Mouse (Mus musculus): ENCODE measurements around the gene Pagr1b. TPM values are rescaled to one million over a fixed set of nuclear protein-coding genes. Genes with fewer than 3 reads are reported as not detected.

The Pagr1b gene
- 1.4 and 1.5 TPM in 2 replicates for polyA plus RNA-seq (2012; rRNA removed)

DNA sequence TGATC, at the start of gene Pagr1b:
Gene Pagr1b, minus strand, starts transcription at position 4 of the 5 bp plus-strand sequence.

GRCm38 (mm10) chr7:127041851-127042672, 25.8 kb upstream of the Pagr1b start, which contains the start of gene Kif22:
Kif22 (minus strand) TSS chr7:127042471.

DNA sequence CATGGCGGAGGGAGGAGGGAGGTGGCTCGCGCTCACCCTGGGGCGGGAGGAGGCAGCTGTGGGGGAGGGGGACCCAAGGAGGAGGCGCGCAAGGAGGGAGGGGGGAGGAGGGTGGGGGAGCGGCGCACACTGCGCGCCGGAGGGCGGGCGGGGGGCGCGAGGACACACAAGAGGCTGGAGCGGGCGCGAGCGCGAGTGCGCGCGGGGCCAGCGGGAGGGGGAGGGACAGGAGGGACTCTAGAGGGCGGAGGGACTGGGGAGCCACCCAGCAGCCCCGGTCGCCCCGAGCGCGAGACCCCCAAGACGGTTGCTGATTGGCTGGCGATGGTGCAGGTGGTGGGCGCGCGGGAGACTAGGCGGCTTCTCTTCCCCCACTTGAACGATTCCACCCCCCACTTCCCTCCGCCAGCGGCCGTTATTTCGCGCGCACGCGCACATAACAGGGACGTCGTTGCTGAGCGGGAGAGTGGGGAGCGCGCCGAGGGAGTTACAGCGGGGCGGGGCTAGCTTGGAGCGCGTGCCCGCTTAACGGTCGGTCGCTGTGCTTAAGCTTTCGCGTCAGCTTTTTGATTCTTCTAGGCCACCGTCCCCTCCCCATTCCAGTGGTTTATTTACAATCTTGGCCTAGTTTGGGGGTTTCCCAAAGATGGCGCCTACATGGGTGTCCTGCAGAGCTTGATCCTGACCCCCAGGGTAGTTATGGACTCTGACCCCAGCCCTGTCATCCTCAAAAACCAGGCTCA, 10.9 kb upstream of the Pagr1b start, which contains the start of gene Maz:
Gene Maz, minus strand, starts transcription at position 54 of the 743 bp plus-strand sequence.

GRCm38 (mm10) chr7:127020901-127021562, 4.7 kb upstream of the Pagr1b start, which contains the start of the genes Gm42742 and Prrt2:
Gm42742 (minus strand) TSS chr7:127021097.
Prrt2 (minus strand) TSS chr7:127021211.

GRCm38 (mm10) chr7:127016971-127017949, 976 bp upstream of the Pagr1b start, which contains the start of gene Pagr1a:
Pagr1a (minus strand) TSS chr7:127017352.

GRCm38 (mm10) chr7:127014320-127014719, 2.0 kb downstream of the Pagr1b start, which contains the start of gene Mvp:
Mvp (minus strand) TSS chr7:127014621.

DNA sequence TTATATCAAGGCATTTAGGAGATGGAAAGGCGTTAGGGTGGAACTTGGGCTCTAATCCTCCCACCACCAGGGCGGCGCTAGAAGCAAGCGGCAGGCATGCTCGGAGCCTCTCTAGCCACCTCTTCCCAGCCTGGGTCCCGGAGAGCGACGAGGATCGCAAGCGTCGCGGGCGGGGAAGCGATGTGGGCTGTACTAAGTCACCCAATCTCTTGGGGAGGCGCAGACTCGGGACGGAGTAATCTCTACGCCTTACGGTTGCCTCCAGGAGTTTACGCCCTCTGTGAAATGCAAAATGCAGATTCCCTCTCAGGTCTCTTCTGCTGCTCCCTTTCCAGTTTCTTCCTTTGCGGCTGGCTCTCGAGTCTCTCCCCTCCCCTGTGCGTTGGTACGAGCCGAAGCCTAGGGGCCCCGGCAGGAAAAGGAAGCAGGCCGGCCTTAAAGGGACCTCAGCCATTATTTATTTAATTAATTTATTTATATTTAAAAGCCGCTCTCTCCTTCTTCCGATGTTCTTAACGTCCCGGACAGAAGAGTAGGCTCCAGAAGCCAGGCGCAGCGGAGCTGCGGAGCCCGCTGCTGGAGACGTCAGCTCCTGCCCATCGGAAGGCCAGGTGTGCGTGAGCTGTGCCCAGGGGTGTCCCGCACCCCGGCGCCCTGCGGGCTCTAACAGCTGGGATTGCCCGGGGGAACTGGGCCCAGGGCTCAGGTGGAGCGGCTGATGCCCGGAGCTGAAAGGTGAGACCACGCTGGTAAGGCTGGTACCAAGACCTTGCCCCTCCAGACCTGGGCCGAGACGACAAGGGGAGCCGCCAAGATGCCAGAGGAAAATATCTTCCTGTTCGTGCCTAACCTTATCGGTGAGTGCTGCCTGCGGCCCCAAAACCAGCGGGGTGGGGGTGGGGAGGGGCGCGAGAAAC, 40.1 kb downstream of the Pagr1b start, which contains the start of gene Cdiptos:
Gene Cdiptos, minus strand, starts transcription at position 149 of the 917 bp plus-strand sequence.

DNA sequence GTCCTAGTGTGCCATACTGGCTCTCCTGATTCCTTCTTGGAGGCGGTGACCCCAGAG, 40.6 kb downstream of the Pagr1b start, which contains the start of gene Cdipt:
Gene Cdipt, plus strand, starts transcription at position 22 of the 57 bp plus-strand sequence.

Other genes starting within 250 kb of the Pagr1b start
- gene Ypel3, start 239.5 kb downstream of the Pagr1b start, polyA plus RNA-seq (2012; rRNA removed): 193 and 202 TPM in 2 replicates
- 1.8 and 1.9 TPM in 2 replicates for gene Tbx6, start 235.0 kb downstream of the Pagr1b start, polyA plus RNA-seq (2012; rRNA removed)
- gene Ppp4c, start 224.0 kb downstream of the Pagr1b start, polyA plus RNA-seq (2012; rRNA removed): 212 and 213 TPM in 2 replicates
- 145 and 162 TPM in 2 replicates for gene Fam57b, start 218.8 kb downstream of the Pagr1b start, polyA plus RNA-seq (2012; rRNA removed)
- not detected in 2 replicates for gene 4930451I11Rik, start 184.8 kb downstream of the Pagr1b start, polyA plus RNA-seq (2012; rRNA removed)
- gene Doc2a, start 169.1 kb downstream of the Pagr1b start, polyA plus RNA-seq (2012; rRNA removed): 9.8 and 10.8 TPM in 2 replicates
- gene Hirip3, start 154.5 kb downstream of the Pagr1b start, polyA plus RNA-seq (2012; rRNA removed): 94.8 and 104 TPM in 2 replicates
- gene Ino80e, start 154.1 kb downstream of the Pagr1b start, polyA plus RNA-seq (2012; rRNA removed): 82.6 and 86.4 TPM in 2 replicates
- gene Taok2, start 131.8 kb downstream of the Pagr1b start, polyA plus RNA-seq (2012; rRNA removed): 103 and 114 TPM in 2 replicates
- gene Tmem219, start 93.6 kb downstream of the Pagr1b start, polyA plus RNA-seq (2012; rRNA removed): 30.6 and 32.0 TPM in 2 replicates
- gene Kctd13, start 87.6 kb downstream of the Pagr1b start, polyA plus RNA-seq (2012; rRNA removed): 88.9 and 93.8 TPM in 2 replicates
- gene Asphd1, start 66.9 kb downstream of the Pagr1b start, polyA plus RNA-seq (2012; rRNA removed): 16.9 and 17.6 TPM in 2 replicates
- gene Sez6l2, start 65.9 kb downstream of the Pagr1b start, polyA plus RNA-seq (2012; rRNA removed): 72.8 and 76.2 TPM in 2 replicates
- gene Cdipt, start 40.6 kb downstream of the Pagr1b start, polyA plus RNA-seq (2012; rRNA removed): 126 and 133 TPM in 2 replicates
- 0.85 and 0.95 TPM in 2 replicates for gene Cdiptos, start 40.4 kb downstream of the Pagr1b start, polyA plus RNA-seq (2012; rRNA removed)
- 3.9 and 5.7 TPM in 2 replicates for gene Mvp, start 1.9 kb downstream of the Pagr1b start, polyA plus RNA-seq (2012; rRNA removed)
- gene Pagr1a, start 868 bp upstream of the Pagr1b start, polyA plus RNA-seq (2012; rRNA removed): 15.3 and 18.9 TPM in 2 replicates
- 111 and 124 TPM in 2 replicates for gene Gm42742, start 4.6 kb upstream of the Pagr1b start, polyA plus RNA-seq (2012; rRNA removed)
- gene Prrt2, start 4.7 kb upstream of the Pagr1b start, polyA plus RNA-seq (2012; rRNA removed): 54.6 and 70.1 TPM in 2 replicates
- 309 and 326 TPM in 2 replicates for gene Maz, start 10.6 kb upstream of the Pagr1b start, polyA plus RNA-seq (2012; rRNA removed)
- gene Kif22, start 26.0 kb upstream of the Pagr1b start, polyA plus RNA-seq (2012; rRNA removed): 42.4 and 56.6 TPM in 2 replicates
- 0.10 TPM in 1 of 2 replicates, not detected in the other for gene Zg16, start 70.8 kb upstream of the Pagr1b start, polyA plus RNA-seq (2012; rRNA removed)
- gene AI467606, start 74.9 kb upstream of the Pagr1b start, polyA plus RNA-seq (2012; rRNA removed): 2.1 TPM in 2 replicates
- gene Qprt, start 105.7 kb upstream of the Pagr1b start, polyA plus RNA-seq (2012; rRNA removed): 0.68 and 1.5 TPM in 2 replicates
- gene Spn, start 121.3 kb upstream of the Pagr1b start, polyA plus RNA-seq (2012; rRNA removed): 0.10 and 0.19 TPM in 2 replicates
- gene Cd2bp2, start 179.6 kb upstream of the Pagr1b start, polyA plus RNA-seq (2012; rRNA removed): 139 and 140 TPM in 2 replicates
- gene Tbc1d10b, start 192.0 kb upstream of the Pagr1b start, polyA plus RNA-seq (2012; rRNA removed): 55.6 and 59.0 TPM in 2 replicates
- gene Mylpf, start 192.4 kb upstream of the Pagr1b start, polyA plus RNA-seq (2012; rRNA removed): 4.0 and 196 TPM in 2 replicates
- gene Zfp553, start 216.6 kb upstream of the Pagr1b start, polyA plus RNA-seq (2012; rRNA removed): 30.7 and 37.3 TPM in 2 replicates
- gene Sept1, start 216.6 kb upstream of the Pagr1b start, polyA plus RNA-seq (2012; rRNA removed): 28.1 and 35.9 TPM in 2 replicates
- gene Zfp771, start 227.8 kb upstream of the Pagr1b start, polyA plus RNA-seq (2012; rRNA removed): 84.0 and 85.7 TPM in 2 replicates
- gene Dctpp1, start 244.2 kb upstream of the Pagr1b start, polyA plus RNA-seq (2012; rRNA removed): 95.6 and 105 TPM in 2 replicates